Mouse (Mus musculus) cerebellum, adult 2 months (tissue): ENCODE data around the gene Cfap221.

Source experiments
- CTCF ChIP-seq: fragments of 200-500 bp; IDR thresholded peaks from 2 replicates; pipeline ENCODE4 v1.5.1; 2011; ENCODE audit warnings: low read depth, mild to moderate bottlenecking, control low read depth, low read length, moderate library complexity, borderline replicate concordance; ENCODE audit not compliant: insufficient read depth
- POLR2A ChIP-seq: fragments of 200-500 bp; IDR thresholded peaks from 2 replicates; pipeline ENCODE4 v1.6.1; 2011; ENCODE audit warnings: low read length, control low read depth, borderline replicate concordance; ENCODE audit not compliant: insufficient read depth

GRCm38 (mm10) chr1:119891149-119891548 is 105.9 kb downstream of the Cfap221 start:
- TF ChIP-seq POLR2A: no peak
- no peak for TF ChIP-seq CTCF
